8 mouse cellular contexts compared by ENCODE assay signal in genomic region chr2:32449761-32450754, GRCm38 (mm10). TPM values are rescaled to one million over a fixed set of nuclear protein-coding genes. Genes with fewer than 3 reads are reported as not detected.
DNase-seq lines count a peak whose midpoint lies in the region; ATAC-seq and TF ChIP-seq lines count a peak whose summit lies in the region.

Gene Naif1 (plus strand): TSS chr2:32450457.

- 75% methylated on average over 15 of the region's 15 CpGs for WGBS in hindbrain, postnatal 0 days
- WGBS in midbrain, embryonic 10.5 days, result 81% methylated on average over 15 of the region's 15 CpGs

- no peaks in the 10 kb centered on the region for H3K27me3 ChIP-seq in megakaryocyte, embryonic 14.5 days (replicated peaks)
- no peaks in the 10 kb centered on the region for H3K27me3 ChIP-seq in hindbrain, postnatal 0 days (ENCODE audit: insufficient read depth, low read length)
- H3K27me3 ChIP-seq in midbrain, embryonic 10.5 days (ENCODE audit: low read depth, poor library complexity, severe bottlenecking), result no peaks in the 10 kb centered on the region

- peaks cover 27% of the 10 kb centered on the region for H3K36me3 ChIP-seq in megakaryocyte, embryonic 14.5 days (replicated peaks; ENCODE audit: low read length)
- H3K36me3 ChIP-seq in hindbrain, postnatal 0 days (ENCODE audit: insufficient read depth, low read length), result no peaks in the 10 kb centered on the region
- peaks cover 11% of the 10 kb centered on the region for H3K36me3 ChIP-seq in midbrain, embryonic 10.5 days

- DNase-seq in cerebellum, adult 9-10 months, result peak; percentile 58
- no peak for DNase-seq in cerebellum, adult 8-10 months
- DNase-seq in hindbrain, postnatal 0 days (ENCODE audit: low spot score), result no peak
- DNase-seq in midbrain, embryonic 10.5 days (ENCODE audit: low spot score), result no peak
- no peak for DNase-seq in ovary, postnatal 10 days (ENCODE audit: low spot score)

- ATAC-seq in megakaryocyte, adult 5-6 weeks (ENCODE audit: poor library complexity, severe bottlenecking), result no peak
- no peak for ATAC-seq in hindbrain, postnatal 0 days
- no peak for ATAC-seq in activated CD4-positive, CD25-positive, alpha-beta regulatory T cell, adult 4 months

- H3K9ac ChIP-seq in hindbrain, postnatal 0 days (replicated peaks; ENCODE audit: low read length), result peak within 1 kb of the TSS; percentile 87

- H3K27ac ChIP-seq in hindbrain, postnatal 0 days, result peak within 1 kb of the TSS; percentile 95
- H3K27ac ChIP-seq in midbrain, embryonic 10.5 days (replicated peaks), result peak within 1 kb of the TSS; percentile 90

- TF ChIP-seq CTCF in hindbrain, postnatal 0 days (IDR thresholded peaks at IDR 0.05; ENCODE audit: low read depth), result no peak

- H3K9me3 ChIP-seq in megakaryocyte, embryonic 14.5 days, result no peaks in the 10 kb centered on the region
- no peaks in the 10 kb centered on the region for H3K9me3 ChIP-seq in hindbrain, postnatal 0 days (ENCODE audit: low read length)
- no peaks in the 10 kb centered on the region for H3K9me3 ChIP-seq in midbrain, embryonic 10.5 days (replicated peaks)

- peak within 1 kb of the TSS; percentile 97 for H3K4me3 ChIP-seq in megakaryocyte, embryonic 14.5 days (replicated peaks)
- peak within 1 kb of the TSS; percentile 83 for H3K4me3 ChIP-seq in hindbrain, postnatal 0 days (ENCODE audit: low read length)
- peak within 1 kb of the TSS; percentile 86 for H3K4me3 ChIP-seq in midbrain, embryonic 10.5 days

- peaks cover 81% of the 10 kb centered on the region for H3K4me1 ChIP-seq in megakaryocyte, embryonic 14.5 days
- H3K4me1 ChIP-seq in hindbrain, postnatal 0 days (ENCODE audit: insufficient read depth, low read length), result peaks cover 13% of the 10 kb centered on the region; the same call in 1 of the 2 replicates
- peaks cover 40% of the 10 kb centered on the region for H3K4me1 ChIP-seq in midbrain, embryonic 10.5 days

- peak within 1 kb of the TSS; percentile 75 for H3K4me2 ChIP-seq in hindbrain, postnatal 0 days (ENCODE audit: low read depth, low read length)

RNA-seq across cellular contexts. Expression of gene Naif1, which starts in this region (rescaled TPM):
- 3.9 and 10.8 TPM in 2 replicates for polyA plus RNA-seq in megakaryocyte, embryonic 14.5 days (2012; ENCODE audit: insufficient read depth, low replicate concordance)
- total RNA-seq in megakaryocyte, adult 5-6 weeks (2015), result 2.9 and 3.5 TPM in 2 replicates
- 3.2 and 3.9 TPM in 2 replicates for total RNA-seq in megakaryocyte, adult 5-6 weeks (2017)
- total RNA-seq in hindbrain, postnatal 0 days (2014; rRNA removed), result 3.1 and 3.7 TPM in 2 replicates
- polyA plus RNA-seq in hindbrain, postnatal 0 days (2015; fragmentation: Nextera tagmentation; extraction: Ambion mirVana), result 2.9 and 3.0 TPM in 2 replicates
- polyA plus RNA-seq in midbrain, embryonic 10.5 days (2016; fragmentation: Nextera tagmentation; extraction: Ambion mirVana), result 5.9 and 6.4 TPM in 2 replicates
- 1 to 10 TPM; 5.2 TPM for polyA plus RNA-seq in activated CD4-positive, CD25-positive, alpha-beta regulatory T cell, adult 4 months (2017; shearing (Covaris generic))
